Mouse (Mus musculus): ENCODE data around the gene Nr2e1. TPM values are rescaled to one million over a fixed set of nuclear protein-coding genes. Genes with fewer than 3 reads are reported as not detected.
A peak's percentile ranks its signal among the peaks of the same experiment; 100 is the strongest.

Gene Nr2e1
- total RNA-seq, 2 experiments from 2014 or later: 13.9 to 14.1 TPM

DNA sequence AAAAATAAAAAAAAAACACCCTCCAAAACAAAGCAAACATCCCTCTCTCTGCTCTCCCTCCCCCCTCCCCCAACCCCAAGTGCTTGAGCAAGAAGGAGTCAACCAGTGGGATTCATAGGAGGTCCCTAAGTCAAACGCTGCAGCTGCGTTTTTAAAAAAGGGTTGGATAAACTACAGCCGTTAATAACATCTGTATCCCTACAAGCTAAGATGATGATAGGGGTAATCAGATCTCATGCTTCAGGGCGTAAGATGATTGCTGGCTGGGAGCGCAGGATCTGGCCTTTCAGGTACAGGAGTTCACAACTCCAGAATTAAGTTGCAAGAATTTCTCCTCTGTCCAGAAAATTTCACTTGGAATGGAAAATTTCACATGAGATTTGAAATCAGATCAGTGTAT lies 6.1 kb upstream of the Nr2e1 start:
- DNase-seq (ENCODE audit: low spot score in 2 of 2): no peak

DNA sequence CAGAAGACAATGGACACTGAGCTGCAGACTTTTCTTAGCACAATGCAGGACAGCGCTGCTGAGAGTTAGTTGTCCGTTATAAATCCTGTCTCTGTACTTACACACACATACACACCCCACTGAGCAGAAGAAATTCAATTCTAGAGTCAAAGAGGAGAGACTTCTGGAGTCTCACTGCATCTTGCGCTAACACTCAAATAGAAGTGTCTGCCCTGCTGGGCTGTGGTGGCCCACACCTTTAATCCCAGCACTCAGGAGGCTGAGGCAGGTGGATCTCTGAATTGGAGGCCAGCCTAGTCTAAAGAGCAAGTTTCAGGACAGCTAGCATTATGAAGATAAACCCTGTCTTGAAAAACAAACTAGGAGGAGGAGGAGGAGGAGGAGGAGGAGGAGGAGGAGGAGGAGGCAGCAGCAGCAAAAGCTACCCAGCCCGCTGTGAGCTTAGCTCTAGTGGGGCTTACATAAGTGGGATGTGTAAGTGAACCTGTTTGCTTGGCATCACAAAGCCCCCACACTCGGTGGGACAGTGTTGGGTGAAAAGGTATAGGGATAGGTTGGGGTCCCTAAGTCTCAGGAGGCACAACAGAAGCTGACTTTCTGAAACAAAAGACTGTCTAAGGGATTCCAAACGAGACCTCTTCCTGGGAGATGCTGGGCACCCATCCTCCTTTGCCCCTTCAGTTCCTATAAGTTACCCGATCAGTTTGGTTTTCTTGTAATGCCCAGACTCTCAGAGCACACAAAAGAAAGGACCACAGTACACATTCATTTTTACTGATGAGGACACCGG lies 4.7 kb upstream of the Nr2e1 start:
- DNase-seq (ENCODE audit: low spot score in 2 of 2): no peak

DNA sequence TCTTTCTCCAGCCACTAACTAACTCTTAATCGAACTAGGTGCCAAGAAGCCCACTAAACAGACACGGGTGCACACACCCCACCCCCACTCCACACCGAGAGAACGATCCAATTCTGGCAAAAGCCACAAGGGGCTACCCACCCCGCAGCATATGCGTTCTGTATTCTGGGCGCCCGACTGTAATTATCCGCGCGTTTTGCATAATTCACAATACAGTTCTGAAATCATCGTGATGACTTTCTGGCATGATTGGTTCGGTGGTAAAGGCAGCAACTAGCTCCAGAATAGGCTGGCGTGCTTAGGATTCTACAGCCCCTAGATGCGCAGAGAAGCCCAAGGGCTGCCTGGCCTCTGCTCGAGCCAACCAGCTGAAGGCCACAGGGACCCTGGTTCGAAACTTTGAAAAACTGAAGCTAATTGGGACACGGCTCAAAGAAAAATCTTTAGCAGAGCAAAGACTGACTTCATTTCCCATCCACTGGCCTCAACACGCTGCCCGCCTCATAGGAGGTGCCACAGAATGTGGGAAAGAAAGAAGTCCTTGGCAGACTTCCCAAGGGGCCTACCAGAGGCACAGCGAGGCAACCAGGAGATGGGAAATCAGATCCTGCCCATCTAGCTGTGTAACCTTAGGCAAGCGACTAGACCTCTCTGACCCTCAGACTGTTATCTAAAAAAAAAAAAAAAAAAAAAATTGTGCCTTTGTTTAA lies 2.3 kb upstream of the Nr2e1 start:
- no peak for DNase-seq (ENCODE audit: low spot score in 2 of 2)

DNA sequence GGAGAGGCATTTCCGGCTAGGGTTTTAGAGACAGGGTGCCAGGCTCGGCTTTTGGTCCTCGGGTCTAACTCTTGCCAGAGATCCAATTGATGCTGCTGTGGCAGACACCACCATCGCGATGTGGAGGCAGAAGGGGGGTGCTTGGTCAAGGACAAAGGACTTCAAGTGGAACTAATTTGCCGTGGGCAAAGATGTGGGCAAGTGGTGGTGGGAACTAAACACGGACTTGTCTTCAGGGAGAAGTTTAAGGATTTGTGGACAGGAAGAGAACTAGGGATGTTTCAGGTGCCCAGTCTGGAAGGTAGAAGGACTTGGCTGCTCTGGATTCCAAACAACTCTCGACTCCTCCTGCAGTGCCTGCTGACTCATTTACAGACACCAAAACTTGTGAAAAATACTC lies 1.7 kb upstream of the Nr2e1 start:
- DNase-seq (ENCODE audit: low spot score in 2 of 2): no peak

DNA sequence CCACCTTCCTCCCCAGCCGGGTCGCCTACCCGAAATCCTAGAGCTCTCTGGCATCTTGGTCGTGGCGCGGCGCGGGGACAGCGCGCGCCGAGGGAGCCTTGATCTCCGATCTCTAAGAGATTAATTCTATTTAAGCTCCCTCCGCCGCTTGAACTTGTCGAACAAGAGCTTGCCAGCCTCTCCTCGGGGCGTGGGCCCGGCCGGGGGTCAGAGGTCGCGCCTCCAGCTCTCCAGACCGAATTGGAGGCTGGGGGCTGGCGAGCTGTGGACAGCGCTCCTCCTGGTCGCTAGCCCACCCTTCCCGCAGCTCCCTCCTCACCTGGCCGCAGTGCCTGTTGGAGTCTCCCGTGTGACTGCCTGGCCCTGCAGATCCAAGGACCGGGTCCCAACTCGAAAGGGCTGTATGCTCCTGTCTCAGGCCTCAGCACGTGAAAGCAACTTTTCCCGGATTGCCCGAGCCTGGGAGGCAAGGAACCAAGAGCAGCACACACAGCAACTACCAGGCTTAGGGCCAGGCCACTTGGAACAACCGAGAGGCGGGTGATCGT lies 1.1 kb upstream of the Nr2e1 start:
- no peak for DNase-seq (ENCODE audit: low spot score in 2 of 2)

DNA sequence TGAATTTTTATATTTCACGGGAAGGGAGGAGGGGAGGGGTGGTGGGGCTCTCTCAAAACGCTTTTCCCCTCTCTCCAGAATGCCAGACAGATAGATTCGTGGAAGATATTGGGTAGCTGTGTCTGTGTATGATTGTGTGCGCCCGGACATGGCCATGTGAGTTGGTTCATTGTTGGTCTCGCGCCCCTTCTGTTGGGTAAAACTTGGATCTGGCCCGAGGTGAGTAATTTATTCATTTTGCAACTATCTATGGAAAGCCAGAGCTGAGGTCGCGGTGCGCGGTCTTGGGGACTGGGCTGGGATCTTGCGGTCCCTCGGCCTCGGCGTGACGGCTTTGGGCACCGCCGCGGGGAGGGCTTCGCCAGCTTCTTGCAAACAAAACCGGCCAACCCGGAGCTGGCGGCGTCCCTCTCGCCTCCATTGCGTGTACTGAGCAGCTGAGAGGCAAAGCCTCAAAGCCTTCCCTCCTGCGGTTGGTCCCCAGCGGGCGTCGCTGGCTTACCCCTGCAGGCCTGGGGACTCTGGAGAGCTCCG lies 537 bp upstream of the Nr2e1 start:
- peak in 1 of 2 experiments; percentile 22 for DNase-seq (ENCODE audit: low spot score in 2 of 2)

DNA sequence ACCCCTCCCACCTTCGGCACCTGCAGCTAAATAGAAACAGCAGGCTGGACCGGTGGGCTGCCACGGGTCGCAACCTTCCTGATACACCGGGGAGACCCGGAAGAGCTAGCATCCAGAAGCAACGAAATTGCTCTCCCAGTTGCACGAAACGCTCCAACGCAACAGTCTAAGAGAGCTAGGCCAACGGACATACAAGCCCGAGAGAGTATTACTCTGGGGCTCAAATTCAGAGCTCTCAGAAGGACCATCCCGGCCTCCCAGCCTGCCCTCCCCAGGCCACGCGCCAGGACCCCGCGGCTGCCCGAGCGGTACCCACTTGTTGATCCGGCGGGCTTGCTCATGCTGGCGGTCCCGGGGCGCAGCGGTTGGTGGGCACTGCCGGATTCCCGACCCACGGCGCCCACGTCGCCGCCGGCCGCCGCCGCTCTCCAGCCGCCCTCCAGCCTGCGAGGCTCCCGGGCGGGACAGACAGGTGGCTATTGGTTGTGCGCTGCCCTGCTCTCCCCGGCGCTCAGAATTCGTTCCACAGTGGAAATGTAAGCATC lies 794 bp downstream of the Nr2e1 start:
- DNase-seq (ENCODE audit: low spot score in 2 of 2): no peak

DNA sequence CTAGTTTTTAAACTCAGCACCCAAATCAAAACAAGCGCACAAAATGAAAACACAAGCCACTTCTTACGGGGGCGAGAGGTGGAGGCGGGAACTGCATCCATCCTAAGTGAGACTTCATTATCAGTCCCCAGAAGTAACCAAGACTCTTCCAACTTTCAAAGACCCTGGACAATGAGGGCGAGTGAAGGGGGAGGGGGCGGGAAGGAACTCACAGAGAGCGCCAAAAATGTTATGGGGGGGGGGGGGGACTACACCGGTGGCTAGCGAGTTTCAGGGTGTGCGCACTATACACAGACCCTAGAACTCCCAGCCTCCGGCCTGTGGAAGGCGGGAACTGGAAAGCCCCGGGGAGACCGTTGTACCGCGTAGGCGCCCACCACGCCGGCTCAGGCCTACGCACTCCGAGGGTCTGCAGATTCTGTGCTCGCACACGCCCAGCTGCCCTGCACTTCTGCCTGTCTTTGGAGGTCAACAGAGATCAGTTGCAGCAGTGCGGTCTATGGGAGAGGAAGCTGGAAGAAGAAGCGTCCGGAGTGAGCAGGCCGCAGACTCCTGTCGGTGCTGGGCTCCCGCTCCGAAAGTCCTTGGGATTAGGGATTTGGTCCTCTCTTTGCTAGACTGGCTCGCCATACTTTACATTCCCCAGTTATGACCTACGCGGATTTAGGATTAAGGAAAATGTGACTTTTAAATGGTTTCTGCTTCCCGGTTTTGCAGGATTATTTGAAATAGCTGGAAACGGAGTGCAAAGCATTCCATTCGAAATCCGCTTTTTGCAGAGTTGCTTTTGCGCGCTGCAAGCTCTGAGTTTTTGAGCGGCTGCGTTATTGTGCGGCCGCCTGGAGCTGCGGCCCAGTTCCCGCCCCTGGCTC lies 1.5 kb downstream of the Nr2e1 start:
- DNase-seq (ENCODE audit: low spot score in 2 of 2): no peak

DNA sequence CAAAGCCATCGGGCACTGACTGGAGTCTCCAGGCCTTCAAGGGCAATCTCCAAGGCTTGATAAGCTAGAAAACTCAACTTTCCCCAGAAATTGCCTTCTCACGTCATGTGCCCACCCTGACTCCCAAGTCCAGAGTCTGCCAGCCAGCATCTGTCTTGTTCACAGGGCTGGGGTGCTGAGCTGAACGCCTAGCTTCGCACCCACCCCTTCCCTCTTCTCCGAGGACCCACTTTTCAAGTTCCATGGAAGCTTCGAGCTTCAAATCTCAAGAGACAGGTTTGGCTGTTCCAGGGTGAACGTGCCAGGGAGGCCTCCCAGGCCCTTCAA lies 2.5 kb downstream of the Nr2e1 start:
- no peak for DNase-seq (ENCODE audit: low spot score in 2 of 2)

DNA sequence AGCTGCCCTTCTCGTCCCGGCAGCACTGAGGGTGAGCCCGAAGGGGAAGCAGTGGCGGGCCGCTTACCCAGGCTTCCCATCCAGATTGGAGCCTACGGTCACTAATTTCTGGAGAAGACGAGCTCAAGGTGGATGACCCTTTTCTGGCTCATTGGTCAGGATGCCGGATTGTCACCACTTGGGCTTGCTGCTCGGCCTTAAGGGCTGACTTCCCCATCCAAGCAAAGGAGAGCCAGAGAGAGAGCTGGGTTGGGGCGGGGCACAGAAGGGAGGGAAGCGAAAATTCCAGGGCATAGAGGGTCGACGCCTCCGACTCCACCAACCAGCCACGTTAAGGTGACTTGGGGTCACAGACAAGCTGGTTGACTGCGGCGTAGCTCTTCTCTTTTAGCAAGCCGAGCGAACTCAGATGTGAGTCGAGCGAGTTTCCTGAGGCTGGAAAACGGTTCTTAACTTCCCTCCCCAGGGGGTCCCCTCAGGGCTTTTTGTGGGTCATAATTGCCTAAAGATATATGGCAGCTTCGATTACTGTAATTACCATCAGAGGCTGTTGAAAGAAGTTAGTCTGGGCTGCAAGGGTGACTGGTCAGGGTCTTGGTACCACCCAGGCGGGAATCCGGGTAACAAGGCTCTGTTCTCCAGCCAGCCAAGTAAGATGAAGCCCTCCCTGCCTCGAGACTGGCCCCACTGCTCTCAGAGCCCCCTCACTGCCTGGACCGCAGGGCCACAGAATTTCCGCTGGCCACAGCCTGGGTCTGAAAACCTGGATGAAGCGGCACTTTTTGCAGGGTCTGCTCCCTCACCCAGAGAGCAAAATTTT lies 3.1 kb downstream of the Nr2e1 start:
- DNase-seq (ENCODE audit: low spot score in 2 of 2): no peak

DNA sequence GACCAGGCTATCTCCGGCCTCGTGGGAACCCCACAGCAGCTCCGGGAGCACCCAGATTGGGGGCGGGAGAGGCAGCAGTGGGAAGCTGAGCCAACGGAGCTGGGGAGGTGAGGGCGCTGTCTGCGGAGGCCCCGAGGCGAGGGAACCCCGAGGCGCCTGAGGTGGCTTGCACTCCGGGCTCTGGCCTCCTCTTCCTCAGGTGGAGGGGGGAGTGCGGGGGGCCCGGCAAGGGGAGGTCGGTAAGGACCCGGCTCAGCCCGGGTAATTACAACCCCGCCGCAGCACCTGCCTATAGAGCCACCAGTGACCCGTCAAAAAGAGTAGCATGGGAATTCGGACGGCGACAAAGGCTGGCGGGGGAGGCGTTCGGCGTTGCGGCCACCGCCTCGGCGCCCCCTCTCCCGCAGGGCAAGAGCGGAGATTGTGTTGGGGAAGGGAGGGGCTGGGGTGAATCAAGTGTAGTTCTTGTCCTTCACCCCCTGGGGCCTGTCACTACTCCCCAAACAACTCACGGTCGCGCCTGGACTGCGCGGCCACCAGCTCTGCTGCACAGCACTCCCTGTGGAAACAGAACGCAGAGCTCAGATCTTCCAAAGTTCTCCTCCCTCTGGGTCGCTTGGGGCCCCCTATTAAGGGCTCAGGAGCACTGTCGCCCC lies 3.8 kb downstream of the Nr2e1 start:
- no peak for DNase-seq (ENCODE audit: low spot score in 2 of 2)

DNA sequence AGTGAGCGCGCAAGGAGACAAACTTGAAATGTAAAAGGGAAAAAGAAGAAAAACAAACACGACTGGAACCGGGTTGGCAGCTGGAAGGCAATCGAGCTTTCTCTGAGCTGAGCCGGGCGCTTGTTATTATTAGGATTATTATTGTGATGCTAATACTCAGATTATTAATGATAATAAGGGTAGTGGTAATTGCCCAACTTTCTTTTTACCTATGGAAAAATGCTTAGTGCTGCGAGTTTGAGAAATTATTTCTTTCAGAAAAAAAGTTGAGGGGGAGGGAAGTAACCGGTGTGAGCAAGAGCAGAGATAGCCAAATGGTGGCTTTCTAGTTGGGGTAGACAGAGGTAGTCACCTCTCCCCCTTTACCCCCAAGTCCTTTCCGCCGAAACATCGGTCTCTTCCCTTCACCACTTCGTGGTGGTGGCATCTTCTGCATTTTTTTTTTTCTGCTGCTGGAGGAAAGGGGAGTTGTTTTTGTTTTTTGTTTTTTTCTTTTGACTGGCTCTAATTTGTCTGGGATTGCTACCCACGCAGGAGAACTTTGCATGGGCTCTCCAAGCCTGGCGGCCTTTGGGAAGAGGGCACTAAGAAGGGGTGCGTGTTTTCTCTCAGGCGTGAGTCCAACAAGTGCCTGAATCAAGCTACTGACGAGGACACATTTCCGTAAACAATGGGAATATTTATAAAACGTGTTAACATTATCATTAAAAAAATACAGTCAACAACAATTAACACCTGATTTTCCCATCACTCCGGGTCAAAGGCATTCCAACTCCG lies 4.5 kb downstream of the Nr2e1 start:
- DNase-seq (ENCODE audit: low spot score in 2 of 2): peak in 1 of 2 experiments; percentile 1

DNA sequence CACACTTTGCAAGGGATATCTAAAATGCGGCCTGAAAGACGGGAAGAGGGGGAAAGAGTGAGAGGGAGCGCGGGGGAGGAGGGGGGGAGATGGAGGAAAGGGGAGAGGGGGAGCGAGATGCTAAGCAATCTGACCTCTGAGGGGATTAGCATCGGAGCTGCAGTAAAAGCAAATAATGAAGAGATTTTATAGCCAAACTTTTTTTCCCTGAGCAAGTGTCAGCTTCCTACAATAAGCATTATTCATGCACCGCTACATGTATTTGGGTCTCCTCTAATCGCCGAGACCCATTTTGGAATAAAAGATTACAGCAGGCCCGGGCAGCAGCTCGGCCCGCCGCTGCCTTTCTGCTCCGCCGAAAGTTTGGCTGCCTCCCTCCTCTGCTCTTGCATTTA lies 5.2 kb downstream of the Nr2e1 start:
- peak in 1 of 2 experiments; percentile 3 for DNase-seq (ENCODE audit: low spot score in 2 of 2)

DNA sequence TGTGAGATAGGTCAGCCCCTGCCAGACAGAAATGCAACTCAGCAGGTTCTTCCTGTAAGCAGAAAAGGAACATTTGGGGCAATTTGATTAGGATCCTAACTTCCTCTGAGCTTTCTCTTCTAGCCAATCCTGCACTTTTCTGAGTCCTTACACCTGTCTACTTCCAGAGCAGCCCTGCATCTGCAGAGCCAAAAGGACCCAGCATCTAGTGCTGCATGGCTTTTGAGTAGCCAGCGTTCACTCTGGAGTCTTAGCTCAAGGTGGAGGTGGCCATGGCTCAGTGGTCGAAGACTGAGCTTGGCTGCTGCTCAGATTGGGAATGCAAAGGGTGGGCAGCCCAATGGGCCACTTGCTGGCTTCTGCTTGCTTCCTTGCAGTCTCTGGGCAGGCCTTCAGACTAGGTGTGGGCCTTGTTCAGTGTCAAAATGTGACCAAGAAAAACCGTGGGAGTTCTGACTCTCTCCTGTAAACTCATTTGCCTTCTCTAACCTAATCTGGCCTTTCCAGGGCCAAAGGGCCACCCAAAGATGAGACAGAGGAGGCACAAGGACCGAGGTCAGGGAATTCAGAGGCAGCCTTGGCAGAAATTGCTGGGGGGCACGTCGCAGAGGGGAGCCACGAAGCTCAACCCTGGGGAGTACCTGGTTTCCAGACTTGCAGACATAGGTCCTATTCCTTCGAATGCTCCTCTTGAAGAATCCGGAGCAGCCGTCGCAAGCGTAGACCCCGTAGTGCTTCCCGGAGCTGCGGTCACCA lies 5.7 kb downstream of the Nr2e1 start:
- DNase-seq (ENCODE audit: low spot score in 2 of 2): no peak

DNA sequence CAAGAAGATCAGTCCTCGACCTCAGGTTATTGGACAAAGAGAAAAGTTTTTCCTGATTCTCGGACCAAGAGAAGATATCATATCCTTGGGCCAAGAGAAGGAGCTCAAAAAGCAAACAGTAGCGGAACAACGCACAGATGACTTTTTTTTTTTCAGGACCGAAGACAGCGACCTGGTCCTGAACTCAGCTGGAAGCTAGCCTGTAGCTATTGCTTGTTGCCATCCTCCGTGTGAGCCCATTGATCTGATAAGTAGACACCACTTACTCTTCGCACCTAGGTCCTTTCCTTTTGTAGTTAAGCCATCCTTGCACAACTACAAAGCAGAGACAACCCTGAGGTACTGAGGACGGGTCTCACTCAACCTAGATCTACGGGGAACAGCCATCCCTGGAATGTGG lies 8.8 kb downstream of the Nr2e1 start:
- no peak for DNase-seq (ENCODE audit: low spot score in 2 of 2)

DNA sequence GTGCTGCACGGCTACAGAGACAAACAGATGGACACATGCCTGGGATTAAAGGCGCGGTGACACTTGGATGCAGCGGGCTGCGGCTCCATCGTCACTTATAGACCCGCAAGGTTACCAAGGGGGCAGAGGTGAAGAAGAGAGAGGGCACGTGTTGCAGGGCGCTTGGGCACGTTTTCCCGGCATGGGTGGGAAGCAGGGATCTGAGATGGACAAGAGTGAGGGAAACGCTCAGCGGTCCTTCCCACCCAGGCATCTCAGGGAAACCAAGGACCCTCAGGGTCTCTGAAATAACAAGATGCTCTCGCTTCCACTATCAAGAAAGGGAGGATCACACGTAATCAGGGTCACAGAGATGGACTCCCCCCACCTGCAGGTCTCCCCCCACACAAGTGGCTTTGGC lies 10.5 kb downstream of the Nr2e1 start:
- no peak for DNase-seq (ENCODE audit: low spot score in 2 of 2)

DNA sequence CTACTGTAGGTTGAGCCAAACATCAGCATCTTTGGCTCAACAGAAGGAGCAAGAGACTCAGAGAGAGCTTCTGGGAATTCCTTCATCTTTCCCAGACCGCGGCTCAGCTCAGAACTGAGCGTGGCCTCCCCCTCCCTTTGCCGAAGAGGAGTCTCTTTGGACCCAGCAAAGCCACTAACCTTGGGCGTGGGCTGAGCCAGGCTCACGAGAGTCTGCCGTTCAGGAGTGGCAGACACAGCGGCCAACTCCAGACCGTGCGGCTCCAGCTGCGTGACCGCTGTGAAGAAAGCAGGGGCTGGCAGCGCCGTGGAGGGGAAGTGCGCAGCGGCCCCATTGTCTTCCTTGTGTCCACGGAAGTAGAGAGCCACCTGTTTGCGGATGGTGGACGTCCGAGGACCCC lies 10.9 kb downstream of the Nr2e1 start:
- DNase-seq (ENCODE audit: low spot score in 2 of 2): peak in 1 of 2 experiments; percentile 2

DNA sequence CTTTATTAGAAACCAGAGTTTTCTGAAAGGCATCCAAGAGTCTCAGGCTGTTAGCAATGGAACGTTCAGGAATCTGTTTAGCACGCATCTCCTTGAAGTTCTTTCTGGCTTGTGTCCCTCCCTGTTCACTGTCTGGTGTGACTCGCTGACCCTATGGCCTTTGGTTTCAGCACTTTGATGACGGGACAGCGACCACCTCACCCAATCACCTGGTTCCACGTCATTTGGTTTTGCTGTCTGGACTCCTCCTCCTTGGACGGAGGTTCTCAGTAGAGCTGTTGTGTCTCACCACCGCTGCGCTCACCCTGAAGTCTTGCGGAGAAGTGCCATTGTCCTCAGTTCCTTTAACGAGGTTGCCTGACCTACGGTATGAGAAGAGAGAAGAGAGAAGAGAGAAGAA lies 21.2 kb downstream of the Nr2e1 start:
- no peak for DNase-seq (ENCODE audit: low spot score in 2 of 2)
